Comparison of ENCODE assay signal across 29 mouse cellular contexts in genomic region chr12:40525045-40525444, GRCm38 (mm10).
DNase-seq lines count a peak whose midpoint lies in the region; ATAC-seq and TF ChIP-seq lines count a peak whose summit lies in the region.
"Had no signal": no experiment of that assay in that cellular context is flagged by ENCODE, and none has a peak within 500 bp of the region (broad histone marks: within the 10 kb centered on the region; RNA-seq: fewer than 3 reads in every experiment).

No protein-coding gene starts in this region.

- no peak for TF ChIP-seq EP300 in heart, adult 2 months (IDR thresholded peaks at IDR 0.05; ENCODE audit: insufficient read depth, low read depth, low read length)

- H3K27me3 ChIP-seq in heart, adult 2 months (ENCODE audit: control insufficient read depth, insufficient read depth, low read length): no peaks in the 10 kb centered on the region
- no peaks in the 10 kb centered on the region for H3K27me3 ChIP-seq in heart, embryonic 11.5 days (ENCODE audit: control insufficient read depth, insufficient read depth, low read length)
- no peaks in the 10 kb centered on the region for H3K27me3 ChIP-seq in kidney, embryonic 16.5 days (ENCODE audit: insufficient read depth, low read length)
- H3K27me3 ChIP-seq: embryonic facial prominence, embryonic 12.5 days; heart, embryonic 13.5 days; hindbrain, embryonic 12.5 days; intestine, embryonic 15.5 days; limb, embryonic 13.5 days; midbrain, embryonic 13.5 days; neural tube, embryonic 13.5 days had no signal

- no peak overlapping the region for H3K4me2 ChIP-seq in heart, embryonic 11.5 days
- no peak overlapping the region for H3K4me2 ChIP-seq in kidney, embryonic 16.5 days (replicated peaks; ENCODE audit: low read depth, low read length)
- H3K4me2 ChIP-seq: embryonic facial prominence, embryonic 12.5 days; heart, embryonic 13.5 days; hindbrain, embryonic 12.5 days; intestine, embryonic 15.5 days; limb, embryonic 13.5 days; liver, embryonic 11.5 days; midbrain, embryonic 13.5 days; neural tube, embryonic 13.5 days had no signal

- H3K4me1 ChIP-seq in heart, adult 2 months (ENCODE audit: control insufficient read depth, insufficient read depth, low read length): peaks cover 1% of the 10 kb centered on the region
- no peaks in the 10 kb centered on the region for H3K4me1 ChIP-seq in heart, embryonic 11.5 days (ENCODE audit: control insufficient read depth, insufficient read depth, low read length)
- no peaks in the 10 kb centered on the region for H3K4me1 ChIP-seq in kidney, embryonic 16.5 days (ENCODE audit: insufficient read depth, low read length)
- H3K4me1 ChIP-seq: embryonic facial prominence, embryonic 12.5 days; heart, embryonic 13.5 days; hindbrain, embryonic 12.5 days; intestine, embryonic 15.5 days; limb, embryonic 13.5 days; neural tube, embryonic 13.5 days had no signal

- no peak overlapping the region for H3K4me3 ChIP-seq in heart, adult 2 months
- no peak overlapping the region for H3K4me3 ChIP-seq in heart, embryonic 11.5 days (ENCODE audit: low read depth, low read length)
- H3K4me3 ChIP-seq in kidney, embryonic 16.5 days (ENCODE audit: low read length): no peak overlapping the region
- H3K4me3 ChIP-seq: embryonic facial prominence, embryonic 12.5 days; heart, embryonic 13.5 days; hindbrain, embryonic 12.5 days; intestine, embryonic 15.5 days; limb, embryonic 13.5 days; midbrain, embryonic 13.5 days; neural tube, embryonic 13.5 days had no signal

- intact Hi-C loops in heart, adult 2 months (cut with DNase I): no loop called here

- peak overlapping the region; percentile 24; the same call in 1 of the 2 replicates for H3K27ac ChIP-seq in heart, adult 2 months
- H3K27ac ChIP-seq in heart, embryonic 11.5 days (ENCODE audit: low read depth, low read length): no peak overlapping the region
- H3K27ac ChIP-seq in kidney, embryonic 16.5 days (ENCODE audit: low read length): no peak overlapping the region
- H3K27ac ChIP-seq: embryonic facial prominence, embryonic 12.5 days; heart, embryonic 13.5 days; hindbrain, embryonic 12.5 days; hindbrain, postnatal 0 days; intestine, embryonic 15.5 days; limb, embryonic 13.5 days; macrophage; midbrain, embryonic 13.5 days; neural tube, embryonic 13.5 days; stomach, postnatal 0 days had no signal

- TF ChIP-seq CTCF in heart, adult 2 months (IDR thresholded peaks at IDR 0.05): no peak

- H3K9ac ChIP-seq in heart, adult 2 months (ENCODE audit: low read depth, low read length): no peak overlapping the region
- no peak overlapping the region for H3K9ac ChIP-seq in heart, embryonic 11.5 days (ENCODE audit: low read depth, low read length)
- H3K9ac ChIP-seq in kidney, embryonic 16.5 days (replicated peaks; ENCODE audit: low read length): no peak overlapping the region
- H3K9ac ChIP-seq: embryonic facial prominence, embryonic 12.5 days; heart, embryonic 13.5 days; hindbrain, embryonic 12.5 days; intestine, embryonic 15.5 days; limb, embryonic 13.5 days; midbrain, embryonic 13.5 days; neural tube, embryonic 13.5 days had no signal

- peaks cover 2% of the 10 kb centered on the region for H3K36me3 ChIP-seq in heart, adult 2 months (ENCODE audit: control insufficient read depth, insufficient read depth, low read length)
- H3K36me3 ChIP-seq in heart, embryonic 11.5 days (ENCODE audit: control insufficient read depth, insufficient read depth, low read length): no peaks in the 10 kb centered on the region
- no peaks in the 10 kb centered on the region for H3K36me3 ChIP-seq in kidney, embryonic 16.5 days (ENCODE audit: insufficient read depth, low read length)
- H3K36me3 ChIP-seq: embryonic facial prominence, embryonic 12.5 days; G1E; heart, embryonic 13.5 days; hindbrain, embryonic 12.5 days; intestine, embryonic 15.5 days; limb, embryonic 13.5 days; midbrain, embryonic 13.5 days; neural tube, embryonic 13.5 days had no signal

- ATAC-seq in heart, embryonic 11.5 days (replicated peaks; ENCODE audit: insufficient number of reproducible peaks, low FRiP score, low TSS enrichment): no peak
- no peak for ATAC-seq in kidney, embryonic 16.5 days (ENCODE audit: low FRiP score, low TSS enrichment)
- ATAC-seq: forebrain, embryonic 14.5 days; hindbrain, postnatal 0 days; intestine, embryonic 15.5 days; midbrain, embryonic 13.5 days had no signal

- DNase-seq in heart, adult 2 months: no peak
- peak; percentile 56 for DNase-seq in kidney, postnatal 10 days
- DNase-seq in lung, postnatal 14 days: peak; percentile 44
- DNase-seq in lung, postnatal 25 days (ENCODE audit: low spot score): no peak
- no peak for DNase-seq in embryo, embryonic 10 days (ENCODE audit: low spot score)
- DNase-seq: adrenal gland, postnatal 14 days; cerebellum, adult 11 months; cerebellum, adult 9-10 months; cerebellum, postnatal 36 days; embryo, embryonic 11 days; gastrocnemius, postnatal 25 days; right cerebral cortex, postnatal 4 days; thymus, adult 18-20 months; thymus, postnatal 25 days had no signal

- H3K9me3 ChIP-seq in heart, embryonic 11.5 days (replicated peaks; ENCODE audit: control insufficient read depth, low read length): no peaks in the 10 kb centered on the region
- H3K9me3 ChIP-seq in kidney, embryonic 16.5 days (ENCODE audit: low read length): no peaks in the 10 kb centered on the region
- H3K9me3 ChIP-seq: embryonic facial prominence, embryonic 12.5 days; G1E; heart, embryonic 13.5 days; hindbrain, embryonic 12.5 days; intestine, embryonic 15.5 days; limb, embryonic 13.5 days; midbrain, embryonic 13.5 days; neural tube, embryonic 13.5 days had no signal

- no peaks in the 10 kb centered on the region; the same call in 1 of the 2 replicates for H3K79me2 ChIP-seq in heart, adult 2 months (replicated peaks; ENCODE audit: control insufficient read depth, insufficient read depth, low read length)

- WGBS in heart, adult 2 months: 48% methylated on average over 3 of the region's 3 CpGs
- WGBS in heart, embryonic 11.5 days (ENCODE audit: insufficient replicate concordance): 81% methylated on average over 3 of the region's 3 CpGs
- WGBS in kidney, embryonic 16.5 days: 81% methylated on average over 3 of the region's 3 CpGs

- no peak for TF ChIP-seq POLR2A in heart, adult 2 months (IDR thresholded peaks at IDR 0.05; ENCODE audit: insufficient read depth, low read depth, low read length)

Comparison
In these comparisons a context has a peak if more than half of its experiments do, and no peak if none do; other contexts are left out.
1. DNase-seq: peak in kidney, postnatal 10 days (single experiment) and lung, postnatal 14 days (single experiment); none in heart, adult 2 months (0 of 2), lung, postnatal 25 days (single experiment) and embryo, embryonic 10 days (single experiment).